Mouse (Mus musculus): ENCODE data around the gene Nr1i3. TPM values are rescaled to one million over a fixed set of nuclear protein-coding genes. Genes with fewer than 3 reads are reported as not detected.
A peak's percentile ranks its signal among the peaks of the same experiment; 100 is the strongest.

The Nr1i3 gene
- total and polyA plus RNA-seq, 3 experiments, result 0.24 to 1.7 TPM; not detected in 1

- Histone ChIP-seq H3K4me1 (ENCODE audit: control insufficient read depth in 1 of 2, insufficient read depth in 2 of 2, low read length in 2 of 2) (peaks cover 0 to 9% of the 10 kb centered on the region in 2 experiments; a peak in 2 of 4 replicates), H3K9ac (ENCODE audit: control insufficient read depth, low read depth, low read length, poor library complexity, severe bottlenecking) (no peak overlapping the region), H3K27ac (ENCODE audit: control insufficient read depth, low read depth, low read length) (no peak overlapping the region), H3K9me3 (replicated peaks; ENCODE audit: insufficient read depth, low read length) (no peaks in the 10 kb centered on the region), H3K36me3 (ENCODE audit: control insufficient read depth in 1 of 2, insufficient read depth in 2 of 2, low read length in 2 of 2) (peaks cover 0 to 5% of the 10 kb centered on the region in 2 experiments; a peak in 2 of 4 replicates), H3K79me2 (ENCODE audit: control insufficient read depth, insufficient read depth, low read length, poor library complexity) (no peaks in the 10 kb centered on the region), H3K27me3 (ENCODE audit: control insufficient read depth in 1 of 2, insufficient read depth in 2 of 2, low read length in 2 of 2) (peaks cover 5 to 9% of the 10 kb centered on the region in 2 experiments; a peak in 3 of 4 replicates), H3K4me3 (ENCODE audit: control insufficient read depth in 1 of 2, insufficient read depth in 1 of 2, low read depth in 2 of 2, low read length in 2 of 2) (no peak overlapping the region)
- DNase-seq (ENCODE audit: low read depth, low spot score), result no peak
- TF ChIP-seq ZC3H11A (IDR thresholded peaks at IDR 0.05; ENCODE audit: low read depth, low read length) (no peak), ZNF384 (IDR thresholded peaks at IDR 0.05; ENCODE audit: low read depth, low read length) (peak; percentile 77)
Observed at GRCm38 (mm10) chr1:171179487-171180171, 34.1 kb upstream of the Nr1i3 start.

DNA sequence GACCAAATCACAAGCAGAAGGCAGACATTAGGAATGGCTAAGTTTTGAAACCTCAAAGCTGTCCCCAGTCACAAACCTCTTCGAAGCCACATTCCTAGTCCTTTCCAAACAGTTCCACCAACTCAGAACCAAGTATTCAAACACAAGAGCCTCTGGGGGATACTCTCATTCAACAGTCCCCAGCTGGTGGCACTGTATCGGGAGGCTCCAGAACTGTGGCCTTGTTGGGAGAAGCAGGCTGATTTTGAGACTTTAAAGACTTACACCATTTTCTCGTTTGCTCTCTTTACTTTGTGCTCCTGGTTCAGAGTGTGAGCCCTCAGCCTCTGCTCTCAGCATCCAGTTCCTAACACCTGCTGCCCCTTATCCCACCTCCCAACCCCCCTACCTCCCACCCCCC is 30.7 kb upstream of the Nr1i3 start:
- Histone ChIP-seq H3K9ac (ENCODE audit: control insufficient read depth, low read depth, low read length, poor library complexity, severe bottlenecking) (no peak overlapping the region), H3K27ac (ENCODE audit: control insufficient read depth, low read depth, low read length) (no peak overlapping the region), H3K4me3 (ENCODE audit: control insufficient read depth in 1 of 2, insufficient read depth in 1 of 2, low read depth in 2 of 2, low read length in 2 of 2) (no peak overlapping the region), H3K27me3 (ENCODE audit: control insufficient read depth in 1 of 2, insufficient read depth in 2 of 2, low read length in 2 of 2) (no peaks in the 10 kb centered on the region), H3K79me2 (ENCODE audit: control insufficient read depth, insufficient read depth, low read length, poor library complexity) (no peaks in the 10 kb centered on the region), H3K36me3 (ENCODE audit: control insufficient read depth in 1 of 2, insufficient read depth in 2 of 2, low read length in 2 of 2) (peaks cover 0 to 5% of the 10 kb centered on the region in 2 experiments; a peak in 2 of 4 replicates), H3K9me3 (replicated peaks; ENCODE audit: insufficient read depth, low read length) (no peaks in the 10 kb centered on the region), H3K4me1 (ENCODE audit: control insufficient read depth in 1 of 2, insufficient read depth in 2 of 2, low read length in 2 of 2) (peaks cover 0 to 9% of the 10 kb centered on the region in 2 experiments; a peak in 2 of 4 replicates)
- DNase-seq (ENCODE audit: low read depth, low spot score), result no peak
- TF ChIP-seq SIN3A (IDR thresholded peaks at IDR 0.05; ENCODE audit: low read length) (no peak), POLR2AphosphoS2 (IDR thresholded peaks at IDR 0.05; ENCODE audit: low read length) (no peak), ZNF384 (IDR thresholded peaks at IDR 0.05; ENCODE audit: low read depth, low read length) (no peak), ZKSCAN1 (IDR thresholded peaks at IDR 0.05; ENCODE audit: low read depth, low read length) (no peak), MAZ (IDR thresholded peaks at IDR 0.05; ENCODE audit: low read depth, low read length) (no peak), TBP (IDR thresholded peaks at IDR 0.05; ENCODE audit: low read depth, low read length) (no peak), ELF1 (IDR thresholded peaks at IDR 0.05; ENCODE audit: low read depth, low read length) (no peak), MYC (IDR thresholded peaks at IDR 0.05; ENCODE audit: low read depth, low read length) (no peak), POLR2AphosphoS5 (IDR thresholded peaks at IDR 0.05; ENCODE audit: borderline replicate concordance, low read depth, low read length) (no peak), BHLHE40 (IDR thresholded peaks at IDR 0.05; ENCODE audit: borderline replicate concordance, low read depth, low read length) (no peak), TCF12 (IDR thresholded peaks at IDR 0.05; ENCODE audit: low read depth, low read length) (no peak), MAX (IDR thresholded peaks at IDR 0.05; ENCODE audit: low read length) (no peak), MXI1 (IDR thresholded peaks at IDR 0.05; ENCODE audit: low read depth, low read length) (no peak), MAFK (IDR thresholded peaks at IDR 0.05; ENCODE audit: borderline replicate concordance, low read depth, low read length) (no peak), USF1 (IDR thresholded peaks at IDR 0.05; ENCODE audit: low read depth, low read length) (no peak)

Data from MEL (cell line).